Mouse (Mus musculus) midbrain, embryonic 10.5 days (tissue): ENCODE data around the gene Cdkl2. TPM values are rescaled to one million over a fixed set of nuclear protein-coding genes. Genes with fewer than 3 reads are reported as not detected.

ENCODE experiments used
- DNase-seq: peaks from one replicate; pipeline ENCODE4 v3.0.0-alpha.2; 2017; ENCODE audit warnings: low spot score
- H3K27ac ChIP-seq: fragments of 300-500 bp; sonication (generic); replicated peaks from 2 replicates; pipeline ENCODE4 v1.5.1; 2016; ENCODE audit warnings: mild to moderate bottlenecking
- H3K27me3 ChIP-seq: fragments of 300-500 bp; sonication (generic); 2 replicates; pipeline ENCODE4 v1.6.1; 2016; ENCODE audit warnings: low read depth, mild to moderate bottlenecking; ENCODE audit not compliant: poor library complexity, severe bottlenecking
- H3K36me3 ChIP-seq: fragments of 300-500 bp; sonication (generic); 2 replicates; pipeline ENCODE4 v1.6.1; 2016; ENCODE audit warnings: mild to moderate bottlenecking, moderate library complexity
- H3K4me1 ChIP-seq: fragments of 300-500 bp; sonication (generic); 2 replicates; pipeline ENCODE4 v1.6.1; 2016
- H3K4me3 ChIP-seq: fragments of 300-500 bp; sonication (generic); 2 replicates; pipeline ENCODE4 v1.5.1; 2016; ENCODE audit warnings: mild to moderate bottlenecking, moderate library complexity
- H3K9me3 ChIP-seq: fragments of 300-500 bp; sonication (generic); replicated peaks from 2 replicates; pipeline ENCODE4 v1.6.1; 2016; ENCODE audit warnings: mild to moderate bottlenecking
- WGBS: fragments of 180-500 bp; shearing (Covaris S2); methylation state at CpG from one replicate; pipeline ENCODE4 v1.1.7; 2016; 5-methylcytosine and 5-hydroxymethylcytosine counted together
- polyA plus RNA-seq: library from polyadenylated mRNA; unstranded; fragments of >200 nt; fragmentation: Nextera tagmentation; extraction: Ambion mirVana; gene quantifications from 2 replicates; pipeline ENCODE4 v1.2.1, GENCODE M21; 2016

Cdkl2 gene
- 0.24 and 0.28 TPM in 2 replicates for polyA plus RNA-seq

DNA sequence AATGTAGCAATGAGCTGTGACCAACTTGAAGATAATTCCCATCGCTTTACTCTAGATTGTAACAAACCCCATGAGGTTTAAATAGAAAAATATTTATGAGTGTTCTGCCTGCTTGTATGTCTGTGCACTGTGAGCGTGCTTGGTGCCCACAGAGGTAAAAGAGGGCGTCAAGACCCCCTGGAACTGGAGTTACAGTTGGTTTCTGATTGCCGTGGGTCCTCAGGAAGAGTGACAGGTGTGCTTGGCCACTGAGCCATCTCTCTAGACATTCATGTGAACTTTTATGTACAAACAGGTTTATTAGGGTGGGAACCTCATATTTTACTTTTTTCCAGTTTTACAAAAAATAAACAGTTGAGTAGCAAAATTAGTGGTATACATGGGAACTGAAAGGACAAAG, at the start of gene Cdkl2:
Gene Cdkl2, minus strand, starts transcription at position 101 of the 400 bp plus-strand sequence.
- Histone ChIP-seq H3K9me3 (no peaks in the 10 kb centered on the region), H3K36me3 (no peaks in the 10 kb centered on the region), H3K27ac (peak within 1 kb of the TSS; percentile 70; the same call in 1 of the 2 replicates), H3K27me3 (peaks cover 33% of the 10 kb centered on the region), H3K4me3 (peak within 1 kb of the TSS; percentile 84), H3K4me1 (peaks cover 9% of the 10 kb centered on the region)
- DNase-seq: no peak
- 79% methylated on average over 4 of the region's 4 CpGs for WGBS

- no peaks in the 10 kb centered on the region for H3K36me3 ChIP-seq
- no peaks in the 10 kb centered on the region for H3K27me3 ChIP-seq
- no peak overlapping the region for H3K4me3 ChIP-seq
- H3K4me1 ChIP-seq: peaks cover 5% of the 10 kb centered on the region; the same call in 1 of the 2 replicates
- no peak overlapping the region for H3K27ac ChIP-seq
- H3K9me3 ChIP-seq: 0 out of 2 replicates have a peak, but pooled peaks cover 5% of the 10 kb centered on the region
- 92% methylated on average over 4 of the region's 4 CpGs for WGBS
- no peak for DNase-seq
These were observed 43.8 kb upstream of the Cdkl2 start for GRCm38 (mm10) chr5:92087469-92087868.

GRCm38 (mm10) chr5:92085821-92086550, 42.3 kb upstream of the Cdkl2 start:
- WGBS: 80% methylated on average over 7 of the region's 7 CpGs
- Histone ChIP-seq H3K4me1 (peaks cover 19% of the 10 kb centered on the region), H3K36me3 (no peaks in the 10 kb centered on the region), H3K4me3 (no peak overlapping the region), H3K27me3 (no peaks in the 10 kb centered on the region), H3K9me3 (0 out of 2 replicates have a peak, but pooled peaks cover 5% of the 10 kb centered on the region), H3K27ac (no peak overlapping the region)
- DNase-seq: no peak

- Histone ChIP-seq H3K4me3 (no peak overlapping the region), H3K27me3 (no peaks in the 10 kb centered on the region), H3K9me3 (0 out of 2 replicates have a peak, but pooled peaks cover 5% of the 10 kb centered on the region), H3K27ac (no peak overlapping the region), H3K4me1 (peaks cover 22% of the 10 kb centered on the region), H3K36me3 (no peaks in the 10 kb centered on the region)
- 73% methylated on average over 4 of the region's 4 CpGs for WGBS
- DNase-seq: no peak
These were observed 41.6 kb upstream of the Cdkl2 start for GRCm38 (mm10) chr5:92085246-92085645.

DNA sequence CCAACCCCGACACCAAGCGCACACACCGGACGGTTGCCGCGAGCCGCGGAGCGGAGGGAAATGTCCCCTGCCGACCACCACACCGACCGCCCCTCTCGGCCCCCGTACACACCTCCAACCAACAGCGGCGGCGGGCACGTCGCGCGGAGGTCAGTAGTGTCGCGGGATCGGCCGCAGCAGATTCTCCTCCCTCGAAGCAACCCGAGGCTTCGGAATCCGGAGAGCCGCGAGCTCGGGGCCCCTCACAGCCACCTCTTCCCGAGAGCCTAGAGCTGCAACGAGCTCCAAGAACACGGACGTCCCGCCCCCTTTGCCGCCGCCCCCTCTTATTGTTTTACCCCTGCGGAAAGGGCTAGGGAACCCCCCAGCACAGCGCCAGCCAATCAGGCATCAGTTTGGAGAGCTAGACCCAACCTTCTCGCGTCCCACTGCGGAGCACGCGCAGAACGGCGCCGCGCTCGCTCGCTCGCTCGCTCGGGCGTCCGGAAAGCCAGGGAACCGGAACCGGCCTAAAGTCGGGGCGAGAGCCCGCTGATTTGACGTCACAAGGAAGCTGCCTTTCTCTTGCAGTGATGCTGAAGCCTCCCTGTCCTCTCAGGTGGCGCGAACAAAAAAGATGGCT, 39.8 kb upstream of the Cdkl2 start, which contains the start of gene G3bp2:
Gene G3bp2, minus strand, starts transcription at position 303 of the 622 bp plus-strand sequence.
- WGBS: under 1% methylated on average over 65 of the region's 65 CpGs
- H3K36me3 ChIP-seq: no peaks in the 10 kb centered on the region
- H3K27me3 ChIP-seq: no peaks in the 10 kb centered on the region
- peak within 1 kb of the TSS; percentile 99 for H3K27ac ChIP-seq
- peaks cover 28% of the 10 kb centered on the region for H3K4me1 ChIP-seq
- peak; percentile 99 for DNase-seq
- H3K4me3 ChIP-seq: peak within 1 kb of the TSS; percentile 97
- H3K9me3 ChIP-seq: 0 out of 2 replicates have a peak, but pooled peaks cover 5% of the 10 kb centered on the region

- peak; percentile 73 for DNase-seq
- Histone ChIP-seq H3K36me3 (no peaks in the 10 kb centered on the region), H3K4me1 (peaks cover 28% of the 10 kb centered on the region), H3K27ac (peak overlapping the region; percentile 99), H3K9me3 (0 out of 2 replicates have a peak, but pooled peaks cover 5% of the 10 kb centered on the region), H3K4me3 (peak overlapping the region; percentile 97), H3K27me3 (no peaks in the 10 kb centered on the region)
- WGBS: under 1% methylated on average over 52 of the region's 55 CpGs
These were observed 39.2 kb upstream of the Cdkl2 start for GRCm38 (mm10) chr5:92082821-92083401.

- peak overlapping the region; percentile 97 for H3K4me3 ChIP-seq
- H3K27me3 ChIP-seq: no peaks in the 10 kb centered on the region
- H3K9me3 ChIP-seq: no peaks in the 10 kb centered on the region
- no peak for DNase-seq
- H3K27ac ChIP-seq: no peak overlapping the region
- WGBS: 81% methylated on average over 3 of the region's 3 CpGs
- H3K4me1 ChIP-seq: peaks cover 28% of the 10 kb centered on the region
- peaks cover 6% of the 10 kb centered on the region; the same call in 1 of the 2 replicates for H3K36me3 ChIP-seq
These were observed 37.6 kb upstream of the Cdkl2 start for GRCm38 (mm10) chr5:92081326-92081725.

- Histone ChIP-seq H3K4me1 (peaks cover 28% of the 10 kb centered on the region), H3K27me3 (no peaks in the 10 kb centered on the region), H3K4me3 (no peak overlapping the region), H3K27ac (no peak overlapping the region), H3K9me3 (no peaks in the 10 kb centered on the region), H3K36me3 (peaks cover 6% of the 10 kb centered on the region; the same call in 1 of the 2 replicates)
- WGBS: 82% methylated on average over 1 of the region's 1 CpGs
- DNase-seq: no peak
These were observed 36.7 kb upstream of the Cdkl2 start for GRCm38 (mm10) chr5:92080400-92080799.

DNA sequence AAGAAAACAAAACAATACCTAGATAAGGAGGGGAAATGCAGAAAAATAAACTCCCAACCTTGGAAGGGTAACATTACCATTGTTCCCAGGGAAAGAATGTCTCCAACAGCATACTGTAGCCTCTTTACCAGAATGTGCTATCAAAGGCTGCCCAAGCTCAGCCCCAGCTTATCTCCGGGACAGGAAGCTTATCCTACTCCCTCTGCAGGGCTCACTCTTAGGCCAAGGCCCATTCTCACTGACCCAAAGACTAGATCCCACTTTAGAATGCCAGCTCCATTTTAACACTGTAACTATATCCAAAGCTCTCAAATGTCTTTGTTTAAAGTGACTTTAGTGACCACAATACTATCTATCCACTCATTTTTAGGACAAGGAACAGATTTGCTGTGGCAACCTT, 35.6 kb upstream of the Cdkl2 start:
- Histone ChIP-seq H3K9me3 (no peaks in the 10 kb centered on the region), H3K4me1 (peaks cover 27% of the 10 kb centered on the region), H3K4me3 (no peak overlapping the region), H3K27ac (no peak overlapping the region), H3K27me3 (no peaks in the 10 kb centered on the region), H3K36me3 (peaks cover 6% of the 10 kb centered on the region; the same call in 1 of the 2 replicates)
- 81% methylated on average over 1 of the region's 1 CpGs for WGBS
- no peak for DNase-seq

- no peaks in the 10 kb centered on the region for H3K9me3 ChIP-seq
- peaks cover 9% of the 10 kb centered on the region; the same call in 1 of the 2 replicates for H3K36me3 ChIP-seq
- H3K27ac ChIP-seq: no peak overlapping the region
- H3K27me3 ChIP-seq: no peaks in the 10 kb centered on the region
- H3K4me1 ChIP-seq: peaks cover 23% of the 10 kb centered on the region
- no peak overlapping the region for H3K4me3 ChIP-seq
- no peak for DNase-seq
These were observed 35.1 kb upstream of the Cdkl2 start for GRCm38 (mm10) chr5:92078751-92079150.

- peaks cover 24% of the 10 kb centered on the region for H3K36me3 ChIP-seq
- WGBS: 97% methylated on average over 1 of the region's 1 CpGs
- H3K27ac ChIP-seq: no peak overlapping the region
- H3K4me3 ChIP-seq: no peak overlapping the region
- no peak for DNase-seq
- no peaks in the 10 kb centered on the region for H3K27me3 ChIP-seq
- no peaks in the 10 kb centered on the region for H3K9me3 ChIP-seq
- H3K4me1 ChIP-seq: peaks cover 12% of the 10 kb centered on the region
These were observed 32.6 kb upstream of the Cdkl2 start for GRCm38 (mm10) chr5:92076273-92076672.

- H3K9me3 ChIP-seq: no peaks in the 10 kb centered on the region
- no peak overlapping the region for H3K27ac ChIP-seq
- 97% methylated on average over 14 of the region's 14 CpGs for WGBS
- H3K36me3 ChIP-seq: peaks cover 44% of the 10 kb centered on the region
- DNase-seq: no peak
- 0 out of 2 replicates have a peak, but pooled peaks cover 3% of the 10 kb centered on the region for H3K4me1 ChIP-seq
- H3K27me3 ChIP-seq: no peaks in the 10 kb centered on the region
- no peak overlapping the region for H3K4me3 ChIP-seq
These were observed 30.4 kb upstream of the Cdkl2 start for GRCm38 (mm10) chr5:92074061-92074460.
